Mouse (Mus musculus): ENCODE measurements at regions not wholly inside any gene's neighbourhood (a gene's known extent, or its start where the extent isn't known, plus 50 kb on each side); places are given as distances from the start of the nearest gene placed in this dataset.
"Not testable (repeated sequence)": the region's sequence is repeated elsewhere in the genome, so short reads cannot be mapped to it uniquely, and the experiment has no call there.

DNA sequence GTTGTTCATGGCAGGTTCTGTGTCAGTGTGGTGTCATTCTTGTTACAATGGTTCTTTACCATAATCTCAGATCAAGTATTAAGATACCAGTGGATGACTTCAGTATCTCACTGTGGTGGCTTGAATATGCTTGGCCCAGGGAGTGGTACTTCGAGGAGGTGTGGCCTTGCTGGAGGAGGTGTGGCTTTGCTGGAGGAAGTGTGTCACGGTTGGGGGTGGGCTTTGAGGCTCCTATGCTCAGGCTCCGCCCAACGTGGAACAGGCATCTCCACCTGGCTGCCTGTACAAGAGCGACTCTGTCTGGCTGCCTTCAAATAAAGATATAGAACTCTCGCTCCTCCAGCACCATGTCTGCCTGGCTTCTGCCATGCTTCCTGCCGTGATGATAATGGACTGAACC, 63.6 kb downstream of the Cd2 start:
- DNase-seq (ENCODE audit: inconsistent ontology term) = no peak

DNA sequence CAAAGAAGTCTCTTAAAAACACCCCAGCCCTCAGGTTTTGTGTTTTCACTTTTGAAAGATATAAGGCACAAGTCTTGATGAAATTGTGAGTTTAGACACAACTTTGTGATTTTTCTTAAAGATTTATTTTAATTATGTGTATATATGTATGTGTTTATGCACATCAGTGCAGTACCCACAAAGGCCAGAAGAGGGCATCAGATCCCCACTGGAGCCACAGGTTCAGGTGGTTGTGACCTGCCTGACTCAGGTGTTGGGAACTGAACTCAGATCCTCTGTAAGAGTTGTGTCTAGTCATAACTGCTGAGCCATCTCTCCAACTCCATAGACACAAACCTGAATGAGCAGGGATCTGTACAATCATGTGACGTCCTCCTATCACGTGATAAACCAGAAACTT, 67.8 kb downstream of the Cd2 start:
- DNase-seq (ENCODE audit: inconsistent ontology term) = no peak

DNA sequence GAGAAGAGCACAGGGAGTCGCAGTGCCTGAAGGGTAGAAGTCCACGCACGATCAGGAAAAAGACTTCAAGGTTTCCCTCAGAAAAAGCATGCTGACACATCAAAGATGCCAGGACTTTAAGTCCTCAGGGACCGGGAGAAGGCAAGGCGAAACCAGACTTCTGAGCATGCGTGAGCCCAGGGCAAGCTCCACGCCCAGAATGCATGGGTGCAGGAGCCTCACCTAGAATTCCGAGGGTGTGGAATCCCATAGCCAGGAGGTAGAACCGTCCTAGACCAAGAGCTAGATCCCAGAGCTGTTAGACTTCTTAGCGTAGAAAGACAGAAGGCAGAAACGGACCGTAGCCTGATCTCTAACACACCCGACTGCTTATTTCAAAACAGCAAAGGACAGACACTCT, 71.0 kb downstream of the Cd2 start:
- DNase-seq (ENCODE audit: inconsistent ontology term) = no peak

DNA sequence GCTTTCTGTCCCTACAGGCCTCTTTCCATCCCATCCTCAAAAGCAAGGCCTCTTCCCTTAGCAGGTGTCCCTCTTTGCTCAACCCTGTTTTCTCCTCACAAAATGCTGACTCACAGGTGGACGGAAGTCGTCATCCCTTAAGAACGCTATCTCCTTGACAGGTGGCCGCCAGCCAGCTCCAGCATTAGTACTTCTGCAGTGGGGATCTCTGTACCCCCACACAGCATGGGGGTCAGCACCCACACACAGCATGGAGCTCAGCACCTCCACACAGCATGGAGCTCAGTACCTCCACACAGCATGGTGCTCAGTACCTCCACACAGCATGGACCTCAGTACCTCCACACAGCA, 74.6 kb downstream of the Cd2 start:
- DNase-seq (ENCODE audit: inconsistent ontology term) = no peak

- DNase-seq (ENCODE audit: inconsistent ontology term) = no peak
Measured at GRCm38 (mm10) chr3:101212403-101213211, 75.1 kb downstream of the Cd2 start.

DNA sequence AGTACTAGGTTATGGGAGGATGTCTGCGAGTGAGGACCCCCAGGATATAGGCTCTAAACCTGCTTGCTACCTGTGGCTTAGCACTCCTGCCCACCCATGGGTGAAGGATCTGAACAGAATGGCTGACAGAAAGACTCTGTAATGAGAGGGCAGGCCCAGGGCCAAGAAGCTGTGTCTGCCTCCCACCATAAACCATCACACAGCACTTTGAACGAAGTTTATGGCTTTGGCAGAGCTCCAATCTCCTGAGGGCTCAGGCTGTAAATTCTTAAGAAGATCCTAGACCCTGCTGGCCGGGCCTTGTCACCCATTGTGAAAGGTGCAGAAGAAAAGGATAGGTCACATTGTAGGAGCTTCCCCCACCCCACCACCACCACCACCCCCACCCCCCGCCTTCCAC, 75.8 kb downstream of the Cd2 start:
- DNase-seq (ENCODE audit: inconsistent ontology term) = no peak

DNA sequence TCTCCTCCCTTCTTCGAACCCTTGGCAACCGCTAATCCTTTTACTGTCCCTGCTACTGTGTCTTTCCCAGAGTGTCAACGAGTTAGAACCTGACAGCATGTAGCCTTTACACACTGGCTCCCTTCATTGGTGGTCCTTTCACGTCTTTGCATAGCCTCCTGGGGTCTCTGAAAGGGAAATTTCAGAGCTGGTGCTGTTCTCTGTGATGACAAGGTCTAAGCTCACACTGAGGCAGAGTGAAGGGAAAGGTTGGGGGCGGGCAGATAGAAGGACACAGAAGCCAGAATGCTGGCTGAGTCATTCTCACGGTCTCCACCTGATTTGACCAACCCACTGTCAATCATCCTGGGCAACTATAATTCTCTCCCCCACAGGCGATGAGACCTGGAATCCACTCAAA, 78.2 kb downstream of the Cd2 start:
- no peak for DNase-seq (ENCODE audit: inconsistent ontology term)

DNA sequence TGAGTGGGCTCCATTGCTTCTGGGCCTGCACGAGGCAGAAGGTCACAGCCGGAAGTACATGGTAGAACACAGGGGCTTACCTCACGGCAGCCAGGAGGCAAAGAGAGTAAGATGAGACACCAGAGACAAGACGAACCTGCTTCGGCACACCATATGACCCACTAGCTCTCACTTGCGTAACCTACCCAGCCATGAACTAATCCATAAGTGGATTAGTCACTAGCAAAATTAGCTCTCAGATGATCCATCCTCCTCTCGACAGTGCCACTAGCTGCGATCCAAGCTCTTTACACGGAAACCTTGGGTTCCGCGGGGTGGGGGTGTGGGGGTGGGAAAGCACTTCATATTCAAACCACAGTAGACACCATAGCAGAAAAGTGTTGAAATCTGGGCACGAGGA, 79.0 kb downstream of the Cd2 start:
- DNase-seq (ENCODE audit: inconsistent ontology term) = no peak

GRCm38 (mm10) chr3:101206172-101206571, 81.6 kb downstream of the Cd2 start:
- DNase-seq (ENCODE audit: inconsistent ontology term) = not testable (repeated sequence)

DNA sequence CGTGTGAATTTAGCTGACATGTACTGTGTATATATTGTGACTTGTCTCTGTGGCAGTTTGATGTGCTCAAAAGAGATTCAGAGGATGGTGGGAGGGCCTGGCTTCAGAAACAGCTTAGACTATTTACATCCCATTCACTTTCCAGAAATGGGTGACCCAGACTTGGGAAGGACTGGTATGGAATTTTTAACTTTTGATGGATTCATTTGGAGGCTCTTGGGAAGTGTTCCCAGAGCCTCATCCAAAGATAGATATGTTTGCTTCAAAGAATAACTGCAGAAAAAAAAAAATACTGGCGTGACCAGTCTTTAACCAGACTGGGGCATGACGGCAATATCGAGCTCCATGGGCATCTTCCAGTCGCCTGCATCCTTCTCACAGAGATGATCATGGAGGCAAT, 84.6 kb upstream of the Ptgfrn start:
- DNase-seq (ENCODE audit: inconsistent ontology term) = no peak

GRCm38 (mm10) chr3:101194319-101194718, 84.2 kb upstream of the Ptgfrn start:
- DNase-seq (ENCODE audit: inconsistent ontology term) = no peak

GRCm38 (mm10) chr3:101191298-101191986, 81.4 kb upstream of the Ptgfrn start:
- DNase-seq (ENCODE audit: inconsistent ontology term) = peak; percentile 43

DNA sequence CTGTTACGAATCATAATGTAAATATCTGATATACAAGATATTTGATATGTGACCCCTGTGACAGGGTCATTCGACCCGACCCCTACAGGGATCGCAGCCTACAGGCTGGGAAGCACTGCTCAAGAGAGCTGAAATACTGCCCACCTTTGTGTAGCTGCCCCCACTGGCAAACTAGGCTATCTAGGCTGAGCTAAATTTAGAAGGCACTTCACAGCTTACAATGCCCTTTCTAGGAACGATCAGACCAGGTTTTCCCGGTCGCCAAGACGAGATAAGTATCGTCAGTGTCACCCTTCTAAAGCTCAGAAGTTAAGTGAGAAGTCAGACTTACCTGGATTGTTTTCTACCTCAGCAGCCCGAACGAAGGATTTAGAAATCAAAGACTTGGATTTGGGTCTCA, 71.9 kb upstream of the Ptgfrn start:
- no peak for DNase-seq (ENCODE audit: inconsistent ontology term)

DNA sequence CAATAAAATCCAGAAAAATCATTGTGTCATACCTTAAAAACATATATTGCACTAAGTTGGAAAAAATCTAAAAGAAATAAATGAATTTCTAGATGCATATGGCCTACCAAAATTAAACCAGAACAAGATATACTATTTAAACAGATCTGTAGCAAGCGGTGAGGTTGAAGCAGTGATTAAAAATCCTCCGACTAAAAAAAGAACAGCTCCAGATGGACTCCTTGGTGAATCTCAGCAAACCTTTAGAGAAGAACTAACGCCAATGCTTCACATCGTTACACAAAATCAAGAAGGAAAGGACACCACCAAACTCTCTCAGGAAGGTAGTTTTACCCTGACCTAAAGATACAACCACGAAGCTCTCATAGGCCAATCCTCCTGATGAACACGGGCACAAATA, 63.9 kb upstream of the Ptgfrn start:
- DNase-seq (ENCODE audit: inconsistent ontology term) = no peak

DNA sequence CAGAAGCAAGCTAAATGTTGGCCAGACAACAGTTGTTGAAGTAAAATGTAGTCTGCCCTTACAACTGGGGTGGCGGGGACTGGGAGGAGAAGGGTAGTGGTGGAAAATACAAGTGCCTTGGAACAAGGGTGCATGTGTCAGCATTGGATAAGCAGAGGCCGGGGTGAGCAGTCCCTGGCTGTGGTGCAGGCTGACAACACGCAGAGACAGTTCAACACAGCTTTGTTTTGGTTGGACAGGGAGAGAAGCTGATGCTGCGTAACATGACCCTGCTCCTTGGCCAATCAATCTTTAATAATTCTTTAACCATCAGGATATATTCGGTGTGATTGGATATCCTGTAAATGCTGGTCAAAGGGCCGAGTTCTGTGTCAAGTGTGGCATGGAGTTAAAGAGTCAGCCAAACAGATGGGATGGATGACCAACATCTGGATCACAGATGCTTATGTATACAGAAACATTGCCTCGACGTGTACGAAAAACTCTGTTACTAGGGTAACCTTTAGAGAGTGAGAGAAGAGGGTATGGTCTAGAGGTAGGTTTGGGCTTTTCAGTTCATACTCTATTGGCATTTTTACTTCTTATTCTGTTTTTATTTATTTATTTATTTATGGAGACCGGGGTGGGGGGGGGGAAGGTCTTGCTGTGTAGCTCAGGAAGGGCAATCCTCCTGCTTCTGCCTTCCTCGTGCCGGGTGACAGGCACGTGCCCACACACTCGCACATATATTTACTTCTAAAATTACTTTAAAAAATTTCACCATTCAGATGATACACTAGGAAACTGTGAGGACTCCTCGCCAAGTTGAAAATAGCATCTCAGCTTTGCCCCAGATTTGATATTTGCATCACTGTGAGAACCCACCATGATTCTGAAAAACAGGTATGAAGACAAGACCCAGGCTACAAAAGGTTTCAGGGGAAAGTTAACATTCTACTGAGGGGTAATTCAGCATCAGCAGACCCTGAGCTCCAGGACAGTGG, 60.2 kb upstream of the Ptgfrn start:
- no peak for DNase-seq (ENCODE audit: inconsistent ontology term)

- no peak for DNase-seq (ENCODE audit: inconsistent ontology term)
Measured at GRCm38 (mm10) chr3:101167026-101167425, 56.9 kb upstream of the Ptgfrn start.

GRCm38 (mm10) chr3:101166580-101166979, 56.5 kb upstream of the Ptgfrn start:
- no peak for DNase-seq (ENCODE audit: inconsistent ontology term)

- DNase-seq (ENCODE audit: inconsistent ontology term) = no peak
Measured at GRCm38 (mm10) chr3:101165261-101165660, 55.2 kb upstream of the Ptgfrn start.

DNA sequence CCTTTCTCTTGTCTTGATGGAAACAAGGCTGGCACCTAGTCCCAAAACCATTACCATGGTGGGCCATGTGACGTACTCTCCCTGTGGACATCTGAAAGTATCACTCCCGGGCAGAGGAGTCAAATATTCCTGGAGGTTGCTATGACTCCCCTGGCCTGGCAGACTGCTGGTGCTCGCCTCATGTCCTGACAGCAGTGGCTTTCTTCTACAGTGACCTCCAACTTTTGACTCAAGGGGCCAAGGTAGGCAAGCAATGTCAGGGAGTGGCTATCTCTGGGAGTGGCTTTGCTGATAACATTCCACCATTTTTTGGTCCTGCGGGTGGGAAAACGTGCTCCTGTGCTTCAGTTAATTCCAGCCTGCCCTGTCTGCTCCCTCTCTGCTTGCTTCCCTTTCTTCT, 54.7 kb upstream of the Ptgfrn start:
- DNase-seq (ENCODE audit: inconsistent ontology term) = no peak

GRCm38 (mm10) chr3:101163991-101164434, 53.9 kb upstream of the Ptgfrn start:
- DNase-seq (ENCODE audit: inconsistent ontology term) = no peak

DNA sequence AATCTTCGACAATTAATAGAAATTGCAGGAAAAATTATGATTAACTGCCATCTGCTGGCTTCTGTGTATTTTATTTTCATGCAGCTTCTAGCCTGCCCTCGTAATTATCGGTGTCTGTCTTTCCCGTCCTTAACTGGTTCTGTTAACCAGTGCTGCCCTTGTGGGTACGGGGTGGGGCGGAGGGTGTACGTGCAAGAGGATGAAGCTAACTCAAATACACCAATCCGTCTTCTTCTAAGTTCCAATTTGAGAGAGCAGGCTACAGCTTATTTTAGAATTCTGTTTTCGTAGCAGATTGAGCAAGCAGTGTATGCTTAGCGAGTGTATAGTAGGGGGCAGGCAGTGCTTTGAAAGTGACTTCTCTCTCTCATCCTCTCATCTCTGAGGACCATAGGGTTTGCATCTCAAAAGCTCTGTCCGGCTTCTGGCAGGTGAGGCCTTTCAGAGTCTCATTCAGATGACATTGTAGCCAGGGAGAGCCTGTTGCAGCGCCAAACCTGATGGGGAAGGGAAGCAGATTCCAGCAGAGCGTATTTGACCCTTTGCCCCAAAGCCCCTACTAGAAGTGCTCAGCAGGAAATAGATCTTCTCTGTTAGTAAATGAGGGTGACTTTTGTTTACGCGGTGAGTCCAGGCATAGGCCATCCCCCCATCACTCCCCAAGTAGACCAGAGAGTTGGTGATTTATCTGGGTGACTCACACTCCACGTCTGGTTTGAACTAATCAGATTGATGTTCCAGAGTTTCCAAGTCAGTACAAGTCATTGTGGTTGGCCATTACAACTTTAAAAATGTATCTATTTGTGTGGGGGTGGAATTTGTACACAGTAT, 53.3 kb upstream of the Ptgfrn start:
- peak; percentile 32 for DNase-seq (ENCODE audit: inconsistent ontology term)
